Mouse (Mus musculus) spleen, adult 2 months (tissue): ENCODE results near the gene Mapk7.

Source experiments
- CTCF ChIP-seq: fragments of 200-500 bp; IDR thresholded peaks from 2 replicates; pipeline ENCODE4 v1.5.1; 2011; ENCODE audit warnings: mild to moderate bottlenecking, inconsistent platforms; ENCODE audit not compliant: insufficient read depth, insufficient read length, insufficient replicate concordance; ENCODE audit errors: extremely low read depth
- POLR2A ChIP-seq: fragments of 200-500 bp; IDR thresholded peaks from 2 replicates; pipeline ENCODE4 v1.6.1; 2011; ENCODE audit warnings: low read depth, low read length, inconsistent platforms

DNA sequence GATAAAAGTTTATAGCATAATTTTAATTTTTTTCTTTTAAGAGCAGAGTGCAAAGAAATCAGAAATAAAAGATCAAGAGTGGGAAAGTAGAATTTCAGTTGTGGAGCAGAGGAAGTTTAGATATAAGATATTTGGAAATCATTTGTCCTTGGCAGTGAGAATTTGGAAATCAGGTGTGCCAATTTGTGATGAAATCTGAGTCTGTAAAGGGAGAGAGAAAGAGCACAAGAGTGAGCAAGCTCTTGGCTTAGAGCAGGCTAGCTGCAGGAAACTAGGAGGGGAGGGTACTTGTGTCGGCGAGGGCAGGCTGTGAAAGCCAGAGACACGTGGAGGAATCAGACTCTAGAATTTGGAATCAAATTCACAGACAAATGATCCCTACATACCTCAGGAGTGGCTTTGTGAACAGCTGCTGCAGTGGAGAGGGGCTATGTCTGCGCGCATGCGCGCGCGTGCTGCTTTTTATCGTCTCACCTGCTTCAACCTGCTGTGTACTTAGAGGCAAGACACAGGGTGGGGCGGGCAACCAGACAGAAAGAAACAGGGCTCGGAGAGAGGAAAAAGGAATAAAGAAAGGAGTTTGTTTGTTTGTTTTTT lies 17.3 kb downstream of the Mapk7 start:
- no peak for TF ChIP-seq CTCF
- TF ChIP-seq POLR2A: no peak
